Mouse (Mus musculus) cortical plate, adult 2 months (tissue): Measurements from ENCODE around the gene Atg16l2. TPM values are rescaled to one million over a fixed set of nuclear protein-coding genes. Genes with fewer than 3 reads are reported as not detected.
A peak's percentile ranks its signal among the peaks of the same experiment; 100 is the strongest.

Experiments
- H3K27ac ChIP-seq: fragments of 200-500 bp; 2 replicates; pipeline ENCODE4 v1.5.1; 2012; ENCODE audit warnings: low read length, control low read depth, inconsistent platforms; ENCODE audit not compliant: insufficient read depth
- H3K4me1 ChIP-seq: fragments of 200-500 bp; 2 replicates; pipeline ENCODE4 v1.6.1; 2011; ENCODE audit warnings: low read length; ENCODE audit not compliant: control insufficient read depth, insufficient read depth
- H3K4me3 ChIP-seq: fragments of 200-500 bp; 2 replicates; pipeline ENCODE4 v1.5.1; 2011; ENCODE audit warnings: mild to moderate bottlenecking, low read length, control low read depth; ENCODE audit not compliant: insufficient read depth
- CTCF ChIP-seq: fragments of 200-500 bp; IDR thresholded peaks from 2 replicates; pipeline ENCODE4 v1.5.1; 2011; ENCODE audit warnings: mild to moderate bottlenecking, control low read depth, low read length; ENCODE audit not compliant: insufficient read depth; ENCODE audit errors: extremely low read depth
- POLR2A ChIP-seq: fragments of 200-500 bp; IDR thresholded peaks from 2 replicates; pipeline ENCODE4 v1.6.1; 2011; ENCODE audit warnings: mild to moderate bottlenecking, low read length, control low read depth; ENCODE audit not compliant: insufficient read depth; ENCODE audit errors: extremely low read depth
- polyA plus RNA-seq: library from polyadenylated mRNA; depleted of rRNA; stranded (reverse); fragments of >200 nt; gene quantifications from 2 replicates; pipeline ENCODE4 v1.2.3, GENCODE M21; 2012

Atg16l2 gene
- polyA plus RNA-seq, 1 experiment, result 65.1 TPM

GRCm38 (mm10) chr7:101272466-101273160 lies 29.4 kb downstream of the Atg16l2 start:
- peaks cover 1% of the 10 kb centered on the region; the same call in 1 of the 2 replicates for H3K4me1 ChIP-seq
- H3K27ac ChIP-seq, result no peak overlapping the region
- H3K4me3 ChIP-seq, result no peak overlapping the region
- TF ChIP-seq POLR2A (no peak), CTCF (no peak)

GRCm38 (mm10) chr7:101271602-101272001 lies 30.4 kb downstream of the Atg16l2 start:
- no peak for TF ChIP-seq POLR2A
- peak; percentile 57; the same call in 1 of the 2 replicates for TF ChIP-seq CTCF
- Histone ChIP-seq H3K27ac (no peak overlapping the region), H3K4me1 (peaks cover 4% of the 10 kb centered on the region; the same call in 1 of the 2 replicates), H3K4me3 (no peak overlapping the region)

- TF ChIP-seq POLR2A (no peak), CTCF (no peak)
- Histone ChIP-seq H3K4me1 (peaks cover 6% of the 10 kb centered on the region; the same call in 1 of the 2 replicates), H3K4me3 (no peak overlapping the region), H3K27ac (no peak overlapping the region)
Observed at GRCm38 (mm10) chr7:101267457-101268259, 34.4 kb downstream of the Atg16l2 start.

GRCm38 (mm10) chr7:101263511-101263910 lies 38.5 kb downstream of the Atg16l2 start:
- Histone ChIP-seq H3K4me3 (no peak overlapping the region), H3K27ac (no peak overlapping the region), H3K4me1 (peaks cover 5% of the 10 kb centered on the region; the same call in 1 of the 2 replicates)
- TF ChIP-seq CTCF (no peak), POLR2A (no peak)

- TF ChIP-seq POLR2A (no peak), CTCF (no peak)
- Histone ChIP-seq H3K4me1 (peaks cover 4% of the 10 kb centered on the region; the same call in 1 of the 2 replicates), H3K27ac (no peak overlapping the region), H3K4me3 (no peak overlapping the region)
Observed at GRCm38 (mm10) chr7:101261941-101262546, 40.0 kb downstream of the Atg16l2 start.

GRCm38 (mm10) chr7:101258482-101258881 lies 43.6 kb downstream of the Atg16l2 start:
- Histone ChIP-seq H3K4me1 (no peaks in the 10 kb centered on the region), H3K27ac (no peak overlapping the region), H3K4me3 (no peak overlapping the region)
- no peak for TF ChIP-seq POLR2A
- TF ChIP-seq CTCF, result no peak

GRCm38 (mm10) chr7:101253071-101253470 lies 49.0 kb downstream of the Atg16l2 start:
- H3K4me3 ChIP-seq, result no peak overlapping the region
- no peak for TF ChIP-seq CTCF
- no peak for TF ChIP-seq POLR2A
- H3K4me1 ChIP-seq, result no peaks in the 10 kb centered on the region
- no peak overlapping the region for H3K27ac ChIP-seq

- no peak overlapping the region for H3K4me3 ChIP-seq
- no peaks in the 10 kb centered on the region for H3K4me1 ChIP-seq
- H3K27ac ChIP-seq, result no peak overlapping the region
- no peak for TF ChIP-seq POLR2A
Observed at GRCm38 (mm10) chr7:101249173-101249572, 52.9 kb downstream of the Atg16l2 start.

- H3K4me3 ChIP-seq, result no peak overlapping the region
- TF ChIP-seq POLR2A (no peak), CTCF (no peak)
- H3K27ac ChIP-seq, result no peak overlapping the region
- H3K4me1 ChIP-seq, result no peaks in the 10 kb centered on the region
Observed at GRCm38 (mm10) chr7:101248760-101249159, 53.3 kb downstream of the Atg16l2 start.
